Mouse (Mus musculus) hindbrain, embryonic 11.5 days (tissue): ENCODE data around the gene Scarb2. TPM values are rescaled to one million over a fixed set of nuclear protein-coding genes. Genes with fewer than 3 reads are reported as not detected.

ENCODE experiments used
- ATAC-seq: fragments of 200-750 bp; cut with Nextera tagmentation; 2 replicates; pipeline ENCODE4 v1.8.0; 2017; ENCODE audit warnings: mild to moderate bottlenecking, moderate TSS enrichment, moderate library complexity; ENCODE audit not compliant: low FRiP score
- DNase-seq: peaks from one replicate; pipeline ENCODE4 v3.0.0-alpha.2; 2015; ENCODE audit warnings: low spot score
- H3K27ac ChIP-seq: fragments of 300-500 bp; sonication (generic); 2 replicates; pipeline ENCODE4 v1.5.1; 2014; ENCODE audit warnings: mild to moderate bottlenecking, low read depth, low read length
- H3K27me3 ChIP-seq: fragments of 300-500 bp; sonication (generic); 2 replicates; pipeline ENCODE4 v1.6.1; 2014; ENCODE audit warnings: mild to moderate bottlenecking, low read length, moderate library complexity, mixed read lengths; ENCODE audit not compliant: control insufficient read depth, insufficient read depth
- H3K36me3 ChIP-seq: fragments of 300-500 bp; sonication (generic); 2 replicates; pipeline ENCODE4 v1.6.1; 2014; ENCODE audit warnings: mild to moderate bottlenecking, low read length, moderate library complexity, mixed read lengths; ENCODE audit not compliant: control insufficient read depth, insufficient read depth
- H3K4me1 ChIP-seq: fragments of 300-500 bp; sonication (generic); replicated peaks from 2 replicates; pipeline ENCODE4 v1.6.1; 2014; ENCODE audit warnings: low read length, mixed read lengths; ENCODE audit not compliant: control insufficient read depth, insufficient read depth
- H3K4me2 ChIP-seq: fragments of 300-500 bp; sonication (generic); replicated peaks from 2 replicates; pipeline ENCODE4 v1.6.1; 2014; ENCODE audit warnings: mild to moderate bottlenecking, low read depth, low read length
- H3K4me3 ChIP-seq: fragments of 300-500 bp; sonication (generic); 2 replicates; pipeline ENCODE4 v1.5.1; 2014; ENCODE audit warnings: low read depth, low read length
- H3K9ac ChIP-seq: fragments of 300-500 bp; sonication (generic); 2 replicates; pipeline ENCODE4 v1.6.1; 2014; ENCODE audit warnings: low read depth, low read length
- H3K9me3 ChIP-seq: fragments of 300-500 bp; sonication (generic); 2 replicates; pipeline ENCODE4 v1.6.1; 2016; ENCODE audit warnings: low read length; ENCODE audit not compliant: control insufficient read depth
- WGBS: fragments of 180-500 bp; shearing (Covaris S2); extraction: QIAGEN DNeasy Blood & Tissue Kit; methylation state at CpG from one replicate; pipeline ENCODE4 v1.1.7; 2014; 5-methylcytosine and 5-hydroxymethylcytosine counted together
- polyA plus RNA-seq: library from polyadenylated mRNA; unstranded; fragments of >200 nt; fragmentation: Nextera tagmentation; extraction: Ambion mirVana; gene quantifications from 2 replicates; pipeline ENCODE4 v1.2.1, GENCODE M21; 2014

Gene Scarb2
- polyA plus RNA-seq, 1 experiment from 2014 or later = 11.7 TPM

DNA sequence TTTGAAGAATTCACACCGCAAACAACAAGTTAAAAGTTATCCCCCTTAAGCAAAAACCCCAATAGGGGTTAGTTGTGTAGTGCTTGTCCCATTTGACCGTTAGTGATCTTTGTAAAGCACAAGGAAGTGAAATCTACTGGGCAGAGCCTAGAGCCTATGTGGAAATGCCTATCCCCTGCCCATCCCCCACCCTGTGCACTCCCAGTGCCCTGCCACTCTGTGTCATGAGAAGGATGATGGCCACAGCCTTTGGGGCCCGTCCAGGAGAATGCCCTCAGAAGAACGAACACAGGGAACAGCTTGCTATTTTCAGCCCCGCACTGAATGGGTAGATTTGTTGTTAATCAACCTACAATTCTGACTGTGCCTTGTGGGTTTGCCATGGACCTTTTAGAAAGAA is 65.1 kb downstream of the Scarb2 start:
- WGBS = 89% methylated on average over 5 of the region's 5 CpGs
- Histone ChIP-seq H3K27ac (no peak overlapping the region), H3K36me3 (no peaks in the 10 kb centered on the region)

DNA sequence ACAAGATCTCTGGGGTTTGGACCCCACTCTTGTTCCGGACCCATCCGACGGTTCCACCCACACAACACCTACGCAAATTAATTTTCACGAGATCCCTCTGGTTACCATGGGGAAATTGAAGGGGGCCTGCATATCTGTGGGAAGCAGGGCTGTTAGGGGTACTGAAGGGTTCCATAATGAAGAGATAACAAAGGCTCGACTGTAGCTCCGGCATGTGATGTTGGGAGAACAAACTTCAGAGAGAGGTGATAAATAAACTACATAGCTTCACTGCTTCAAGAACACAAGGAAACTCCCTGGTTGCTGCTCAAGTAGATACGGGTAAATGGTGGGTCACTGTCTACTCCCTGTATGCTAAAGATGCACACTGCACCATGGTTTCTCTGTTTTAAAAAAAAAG is 68.1 kb downstream of the Scarb2 start:
- H3K9me3 ChIP-seq = no peaks in the 10 kb centered on the region
- H3K36me3 ChIP-seq = no peaks in the 10 kb centered on the region
- H3K4me1 ChIP-seq = no peaks in the 10 kb centered on the region
- DNase-seq (no peak), ATAC-seq (no peak)
- H3K27ac ChIP-seq = no peak overlapping the region
- H3K4me3 ChIP-seq = no peak overlapping the region
- 87% methylated on average over 8 of the region's 8 CpGs for WGBS
- no peak overlapping the region for H3K4me2 ChIP-seq
- no peak overlapping the region for H3K9ac ChIP-seq
- H3K27me3 ChIP-seq = no peaks in the 10 kb centered on the region

More for the DNA sequence above, 65.1 kb downstream of the Scarb2 start:
- DNase-seq (no peak), ATAC-seq (no peak)
- H3K9me3 ChIP-seq = no peaks in the 10 kb centered on the region
- no peak overlapping the region for H3K9ac ChIP-seq
- no peaks in the 10 kb centered on the region for H3K4me1 ChIP-seq
- H3K4me3 ChIP-seq = no peak overlapping the region
- no peak overlapping the region for H3K4me2 ChIP-seq
- no peaks in the 10 kb centered on the region for H3K27me3 ChIP-seq

DNA sequence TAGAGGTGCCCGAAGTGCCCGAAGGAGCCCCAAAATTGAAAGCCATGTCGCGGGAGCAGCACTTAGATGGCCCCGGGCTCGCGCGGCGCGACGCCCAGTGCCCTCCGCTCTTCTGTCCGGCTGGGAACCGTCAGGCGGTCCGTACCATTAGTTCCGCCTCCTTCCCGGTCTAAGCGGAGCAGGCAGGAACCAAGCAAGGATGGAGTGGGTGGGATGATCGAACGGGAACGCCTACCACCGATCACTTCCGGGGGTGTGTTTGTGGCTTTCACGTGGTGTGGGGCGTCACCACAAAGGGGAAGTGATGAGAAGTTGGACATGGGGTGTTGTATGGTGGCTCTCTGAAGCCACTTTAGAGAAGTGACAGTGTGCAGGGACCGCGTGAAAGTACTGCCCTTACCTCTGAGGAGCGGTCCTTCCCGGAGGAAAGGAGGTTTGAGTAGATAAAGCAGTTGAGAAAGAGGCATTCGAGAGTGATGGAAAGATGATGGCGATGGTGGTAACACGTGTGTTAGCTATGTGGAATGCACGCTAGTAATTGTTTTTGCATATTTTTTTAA is 71.5 kb downstream of the Scarb2 start, which contains the start of gene Nup54:
Gene Nup54, minus strand, starts transcription at position 195 of the 560 bp plus-strand sequence.
- H3K4me2 ChIP-seq = peak within 1 kb of the TSS; percentile 63
- H3K36me3 ChIP-seq = no peaks in the 10 kb centered on the region
- peak; percentile 99 for ATAC-seq
- peak within 1 kb of the TSS; percentile 7; the same call in 1 of the 2 replicates for H3K27ac ChIP-seq
- H3K27me3 ChIP-seq = no peaks in the 10 kb centered on the region
- 1% methylated on average over 34 of the region's 34 CpGs for WGBS
- DNase-seq = peak; percentile 97
- peak within 1 kb of the TSS; percentile 89 for H3K9ac ChIP-seq
- H3K9me3 ChIP-seq = no peaks in the 10 kb centered on the region
- H3K4me1 ChIP-seq = no peaks in the 10 kb centered on the region
- peak within 1 kb of the TSS; percentile 88 for H3K4me3 ChIP-seq

- peak overlapping the region; percentile 7; the same call in 1 of the 2 replicates for H3K27ac ChIP-seq
- H3K36me3 ChIP-seq = no peaks in the 10 kb centered on the region
- no peaks in the 10 kb centered on the region for H3K4me1 ChIP-seq
- H3K27me3 ChIP-seq = no peaks in the 10 kb centered on the region
- no peaks in the 10 kb centered on the region for H3K9me3 ChIP-seq
- peak overlapping the region; percentile 89 for H3K9ac ChIP-seq
- DNase-seq = peak; percentile 65
- WGBS = 0% methylated on average over 31 of the region's 39 CpGs
- peak overlapping the region; percentile 63 for H3K4me2 ChIP-seq
- peak overlapping the region; percentile 88 for H3K4me3 ChIP-seq
- peak; percentile 84 for ATAC-seq
These were observed 72.1 kb downstream of the Scarb2 start for GRCm38 (mm10) chr5:92434571-92434985.

DNA sequence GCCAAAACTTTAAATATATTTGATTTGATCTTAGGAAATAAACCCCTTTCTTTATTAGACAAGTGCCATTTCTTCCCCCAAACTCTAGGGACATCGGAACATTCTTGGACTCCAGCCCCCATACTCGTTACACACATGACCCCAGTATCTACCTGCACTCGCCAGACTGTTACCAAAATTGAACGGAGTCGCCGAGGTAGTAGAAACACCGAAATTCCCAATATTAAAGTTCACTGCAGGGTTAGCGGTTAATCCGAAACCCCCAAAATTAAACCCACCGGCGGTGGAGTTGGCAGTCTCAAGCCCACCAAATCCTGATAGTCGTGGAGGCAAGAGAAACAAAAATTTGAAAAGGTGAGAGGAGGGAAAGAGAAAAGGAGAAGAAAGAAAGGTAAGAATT is 72.6 kb downstream of the Scarb2 start:
- Histone ChIP-seq H3K4me3 (peak overlapping the region; percentile 88), H3K4me2 (peak overlapping the region; percentile 63), H3K27ac (no peak overlapping the region), H3K27me3 (no peaks in the 10 kb centered on the region), H3K9ac (peak overlapping the region; percentile 89), H3K9me3 (no peaks in the 10 kb centered on the region), H3K36me3 (no peaks in the 10 kb centered on the region), H3K4me1 (no peaks in the 10 kb centered on the region)
- no peak for ATAC-seq
- peak; percentile 22 for DNase-seq
- 2% methylated on average over 12 of the region's 12 CpGs for WGBS

GRCm38 (mm10) chr5:92431611-92432010 is 75.0 kb downstream of the Scarb2 start:
- 89% methylated on average over 7 of the region's 7 CpGs for WGBS
- ATAC-seq (no peak), DNase-seq (no peak)
- H3K9me3 ChIP-seq = no peaks in the 10 kb centered on the region
- no peak overlapping the region for H3K9ac ChIP-seq
- no peak overlapping the region for H3K27ac ChIP-seq
- H3K4me3 ChIP-seq = no peak overlapping the region
- H3K4me2 ChIP-seq = no peak overlapping the region
- H3K4me1 ChIP-seq = no peaks in the 10 kb centered on the region
- no peaks in the 10 kb centered on the region; the same call in 1 of the 2 replicates for H3K36me3 ChIP-seq
- no peaks in the 10 kb centered on the region for H3K27me3 ChIP-seq

DNA sequence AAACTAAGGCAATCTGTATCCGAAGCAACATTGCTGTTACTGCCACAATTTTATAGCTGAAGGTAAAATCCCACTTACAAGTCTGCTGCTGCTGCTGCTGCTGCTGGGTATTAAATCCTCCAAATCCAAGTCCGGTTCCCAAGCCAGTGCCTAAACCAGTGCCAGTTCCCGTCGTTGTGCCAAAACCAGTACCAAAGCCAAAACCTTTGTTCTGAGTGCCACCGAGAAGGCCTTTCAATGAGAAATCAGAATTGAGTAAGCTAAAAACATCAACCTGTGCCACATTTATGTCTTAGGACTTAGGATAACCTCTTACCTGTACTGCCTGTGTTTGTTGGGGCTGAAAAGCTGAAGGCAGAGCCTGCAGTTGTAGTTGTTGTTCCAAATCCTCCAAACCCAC is 75.9 kb downstream of the Scarb2 start:
- no peak for DNase-seq
- H3K9me3 ChIP-seq = no peaks in the 10 kb centered on the region
- ATAC-seq = no peak
- no peaks in the 10 kb centered on the region for H3K27me3 ChIP-seq
- no peak overlapping the region for H3K4me2 ChIP-seq
- WGBS = 95% methylated on average over 5 of the region's 5 CpGs
- H3K9ac ChIP-seq = no peak overlapping the region
- no peaks in the 10 kb centered on the region; the same call in 1 of the 2 replicates for H3K36me3 ChIP-seq
- no peak overlapping the region for H3K4me3 ChIP-seq
- H3K27ac ChIP-seq = no peak overlapping the region
- no peaks in the 10 kb centered on the region for H3K4me1 ChIP-seq

GRCm38 (mm10) chr5:92424126-92424525 is 82.5 kb downstream of the Scarb2 start:
- Histone ChIP-seq H3K9me3 (no peaks in the 10 kb centered on the region), H3K4me3 (no peak overlapping the region), H3K4me1 (no peaks in the 10 kb centered on the region), H3K27me3 (no peaks in the 10 kb centered on the region), H3K27ac (no peak overlapping the region), H3K9ac (no peak overlapping the region), H3K36me3 (peaks cover 6% of the 10 kb centered on the region; the same call in 1 of the 2 replicates), H3K4me2 (no peak overlapping the region)
- ATAC-seq (no peak), DNase-seq (no peak)
- WGBS = 93% methylated on average over 11 of the region's 11 CpGs

GRCm38 (mm10) chr5:92413982-92414375 is 92.7 kb downstream of the Scarb2 start:
- Histone ChIP-seq H3K36me3 (peaks cover 9% of the 10 kb centered on the region; the same call in 1 of the 2 replicates), H3K4me2 (no peak overlapping the region), H3K27ac (no peak overlapping the region), H3K4me3 (no peak overlapping the region), H3K9ac (no peak overlapping the region), H3K9me3 (no peaks in the 10 kb centered on the region), H3K4me1 (no peaks in the 10 kb centered on the region), H3K27me3 (no peaks in the 10 kb centered on the region)
- no peak for DNase-seq
- ATAC-seq = no peak
- WGBS = 87% methylated on average over 8 of the region's 8 CpGs
